Mouse (Mus musculus) liver, embryonic 15.5 days (tissue): ENCODE results near the gene Dnajb12. TPM values are rescaled to one million over a fixed set of nuclear protein-coding genes. Genes with fewer than 3 reads are reported as not detected.
"Not testable (repeated sequence)": the region's sequence is repeated elsewhere in the genome, so short reads cannot be mapped to it uniquely, and the experiment has no call there.

Experiments
- ATAC-seq: fragments of 200-750 bp; cut with Nextera tagmentation; 2 replicates; pipeline ENCODE4 v1.8.0; 2017; ENCODE audit warnings: moderate number of reproducible peaks, mild to moderate bottlenecking, moderate library complexity; ENCODE audit not compliant: insufficient read depth
- H3K27ac ChIP-seq: fragments of 300-500 bp; sonication (generic); replicated peaks from 2 replicates; pipeline ENCODE4 v1.5.1; 2015; ENCODE audit warnings: mild to moderate bottlenecking, inconsistent platforms
- H3K27me3 ChIP-seq: fragments of 300-500 bp; sonication (generic); 2 replicates; pipeline ENCODE4 v1.6.1; 2015; ENCODE audit warnings: mild to moderate bottlenecking, inconsistent platforms
- H3K36me3 ChIP-seq: fragments of 300-500 bp; sonication (generic); replicated peaks from 2 replicates; pipeline ENCODE4 v1.6.1; 2015; ENCODE audit warnings: moderate library complexity, mild to moderate bottlenecking, inconsistent platforms
- H3K4me1 ChIP-seq: fragments of 300-500 bp; sonication (generic); replicated peaks from 2 replicates; pipeline ENCODE4 v1.6.1; 2015; ENCODE audit warnings: inconsistent platforms
- H3K4me2 ChIP-seq: fragments of 300-500 bp; sonication (generic); 2 replicates; pipeline ENCODE4 v1.6.1; 2015; ENCODE audit warnings: moderate library complexity, mild to moderate bottlenecking, inconsistent platforms
- H3K4me3 ChIP-seq: fragments of 300-500 bp; sonication (generic); replicated peaks from 2 replicates; pipeline ENCODE4 v1.5.1; 2015; ENCODE audit warnings: mild to moderate bottlenecking, inconsistent platforms
- H3K9ac ChIP-seq: fragments of 300-500 bp; sonication (generic); 2 replicates; pipeline ENCODE4 v1.6.1; 2015; ENCODE audit warnings: moderate library complexity, mild to moderate bottlenecking, inconsistent platforms
- H3K9me3 ChIP-seq: fragments of 300-500 bp; sonication (generic); replicated peaks from 2 replicates; pipeline ENCODE4 v1.6.1; 2016; ENCODE audit warnings: inconsistent platforms
- WGBS: fragments of 180-500 bp; shearing (Covaris S2); methylation state at CpG from one replicate; pipeline ENCODE4 v1.1.7; 2015; ENCODE audit warnings: mixed read lengths; ENCODE audit not compliant: insufficient replicate concordance; 5-methylcytosine and 5-hydroxymethylcytosine counted together
- polyA plus RNA-seq: library from polyadenylated mRNA; unstranded; fragments of >200 nt; fragmentation: Nextera tagmentation; extraction: Ambion mirVana; gene quantifications from 2 replicates; pipeline ENCODE4 v1.2.1, GENCODE M21; 2015

Dnajb12 gene
- polyA plus RNA-seq, 1 experiment from 2014 or later: 14.3 TPM

- no peak overlapping the region for H3K9ac ChIP-seq
- no peak for ATAC-seq
- no peaks in the 10 kb centered on the region for H3K27me3 ChIP-seq
- no peak overlapping the region for H3K4me2 ChIP-seq
- WGBS: 80% methylated on average over 7 of the region's 7 CpGs
- H3K27ac ChIP-seq: no peak overlapping the region
- no peaks in the 10 kb centered on the region for H3K36me3 ChIP-seq
- no peaks in the 10 kb centered on the region for H3K4me1 ChIP-seq
- H3K9me3 ChIP-seq: no peaks in the 10 kb centered on the region
- no peak overlapping the region for H3K4me3 ChIP-seq
Measured at GRCm38 (mm10) chr10:59849371-59849770, 30.0 kb upstream of the Dnajb12 start.

- 68% methylated on average over 5 of the region's 5 CpGs for WGBS
- no peaks in the 10 kb centered on the region for H3K9me3 ChIP-seq
- H3K4me3 ChIP-seq: no peak overlapping the region
- 0 out of 2 replicates have a peak, but pooled peaks cover 2% of the 10 kb centered on the region for H3K36me3 ChIP-seq
- H3K9ac ChIP-seq: no peak overlapping the region
- H3K27me3 ChIP-seq: no peaks in the 10 kb centered on the region
- no peak overlapping the region for H3K4me2 ChIP-seq
- H3K27ac ChIP-seq: no peak overlapping the region
- no peak for ATAC-seq
- H3K4me1 ChIP-seq: peaks cover 4% of the 10 kb centered on the region
Measured at GRCm38 (mm10) chr10:59857157-59857556, 22.2 kb upstream of the Dnajb12 start.

- no peaks in the 10 kb centered on the region for H3K27me3 ChIP-seq
- peaks cover 12% of the 10 kb centered on the region for H3K4me1 ChIP-seq
- no peak for ATAC-seq
- H3K4me3 ChIP-seq: no peak overlapping the region
- H3K4me2 ChIP-seq: no peak overlapping the region
- H3K27ac ChIP-seq: no peak overlapping the region
- H3K9me3 ChIP-seq: no peaks in the 10 kb centered on the region
- H3K36me3 ChIP-seq: peaks cover 14% of the 10 kb centered on the region; the same call in 1 of the 2 replicates
- H3K9ac ChIP-seq: no peak overlapping the region
- 52% methylated on average over 9 of the region's 9 CpGs for WGBS
Measured at GRCm38 (mm10) chr10:59860684-59861083, 18.7 kb upstream of the Dnajb12 start.

GRCm38 (mm10) chr10:59861201-59861600 is 18.2 kb upstream of the Dnajb12 start:
- H3K36me3 ChIP-seq: peaks cover 14% of the 10 kb centered on the region; the same call in 1 of the 2 replicates
- no peak overlapping the region for H3K9ac ChIP-seq
- peaks cover 14% of the 10 kb centered on the region for H3K4me1 ChIP-seq
- H3K9me3 ChIP-seq: no peaks in the 10 kb centered on the region
- no peak overlapping the region for H3K27ac ChIP-seq
- 79% methylated on average over 10 of the region's 10 CpGs for WGBS
- no peak overlapping the region for H3K4me3 ChIP-seq
- ATAC-seq: no peak
- no peaks in the 10 kb centered on the region for H3K27me3 ChIP-seq
- H3K4me2 ChIP-seq: no peak overlapping the region

GRCm38 (mm10) chr10:59862816-59863440 is 16.4 kb upstream of the Dnajb12 start:
- no peak for ATAC-seq

GRCm38 (mm10) chr10:59863620-59864019 is 15.7 kb upstream of the Dnajb12 start:
- no peaks in the 10 kb centered on the region for H3K27me3 ChIP-seq
- WGBS: 64% methylated on average over 4 of the region's 4 CpGs
- ATAC-seq: no peak
- no peak overlapping the region for H3K4me3 ChIP-seq
- no peaks in the 10 kb centered on the region for H3K9me3 ChIP-seq
- peaks cover 14% of the 10 kb centered on the region; the same call in 1 of the 2 replicates for H3K36me3 ChIP-seq
- H3K27ac ChIP-seq: no peak overlapping the region
- H3K9ac ChIP-seq: no peak overlapping the region
- H3K4me2 ChIP-seq: no peak overlapping the region
- H3K4me1 ChIP-seq: peaks cover 11% of the 10 kb centered on the region

More at GRCm38 (mm10) chr10:59862816-59863440, 16.4 kb upstream of the Dnajb12 start:
- no peaks in the 10 kb centered on the region for H3K9me3 ChIP-seq
- no peak overlapping the region for H3K4me3 ChIP-seq
- no peak overlapping the region for H3K27ac ChIP-seq
- H3K27me3 ChIP-seq: no peaks in the 10 kb centered on the region
- H3K4me1 ChIP-seq: peaks cover 11% of the 10 kb centered on the region
- WGBS: 80% methylated on average over 6 of the region's 6 CpGs
- H3K9ac ChIP-seq: no peak overlapping the region
- H3K36me3 ChIP-seq: peaks cover 14% of the 10 kb centered on the region; the same call in 1 of the 2 replicates
- no peak overlapping the region for H3K4me2 ChIP-seq

- no peak overlapping the region for H3K27ac ChIP-seq
- WGBS: 80% methylated on average over 19 of the region's 19 CpGs
- no peaks in the 10 kb centered on the region for H3K27me3 ChIP-seq
- H3K36me3 ChIP-seq: peaks cover 14% of the 10 kb centered on the region; the same call in 1 of the 2 replicates
- no peak for ATAC-seq
- H3K4me2 ChIP-seq: no peak overlapping the region
- H3K4me3 ChIP-seq: no peak overlapping the region
- peaks cover 11% of the 10 kb centered on the region for H3K4me1 ChIP-seq
- H3K9ac ChIP-seq: no peak overlapping the region
- H3K9me3 ChIP-seq: no peaks in the 10 kb centered on the region
Measured at GRCm38 (mm10) chr10:59864232-59864875, 15.0 kb upstream of the Dnajb12 start.

GRCm38 (mm10) chr10:59864884-59865726 is 14.3 kb upstream of the Dnajb12 start:
- Histone ChIP-seq H3K4me3 (no peak overlapping the region), H3K4me1 (peaks cover 11% of the 10 kb centered on the region), H3K27ac (peak overlapping the region; percentile 29; the same call in 1 of the 2 replicates), H3K36me3 (peaks cover 14% of the 10 kb centered on the region; the same call in 1 of the 2 replicates), H3K4me2 (no peak overlapping the region), H3K27me3 (no peaks in the 10 kb centered on the region), H3K9me3 (no peaks in the 10 kb centered on the region), H3K9ac (no peak overlapping the region)
- peak; percentile 74 for ATAC-seq
- WGBS: 26% methylated on average over 13 of the region's 13 CpGs

GRCm38 (mm10) chr10:59868266-59868665 is 11.1 kb upstream of the Dnajb12 start:
- Histone ChIP-seq H3K27me3 (no peaks in the 10 kb centered on the region), H3K4me3 (no peak overlapping the region), H3K9me3 (no peaks in the 10 kb centered on the region), H3K9ac (no peak overlapping the region), H3K4me2 (no peak overlapping the region), H3K27ac (no peak overlapping the region), H3K36me3 (peaks cover 12% of the 10 kb centered on the region; the same call in 1 of the 2 replicates), H3K4me1 (peaks cover 20% of the 10 kb centered on the region)
- 58% methylated on average over 11 of the region's 11 CpGs for WGBS
- no peak for ATAC-seq

GRCm38 (mm10) chr10:59870038-59870437 is 9.3 kb upstream of the Dnajb12 start:
- Histone ChIP-seq H3K9me3 (no peaks in the 10 kb centered on the region), H3K4me2 (no peak overlapping the region), H3K4me1 (peaks cover 34% of the 10 kb centered on the region), H3K9ac (no peak overlapping the region), H3K27me3 (no peaks in the 10 kb centered on the region), H3K36me3 (no peaks in the 10 kb centered on the region), H3K4me3 (no peak overlapping the region), H3K27ac (no peak overlapping the region)
- whole genome bisulfite sequencing: 82% methylated on average over 6 of the region's 6 CpGs
- no peak for ATAC-seq

- H3K9ac ChIP-seq: peak overlapping the region; percentile 65; the same call in 1 of the 2 replicates
- H3K4me2 ChIP-seq: peak overlapping the region; percentile 82
- H3K27ac ChIP-seq: peak overlapping the region; percentile 100
Measured at GRCm38 (mm10) chr10:59872651-59873050, 6.7 kb upstream of the Dnajb12 start.

More at GRCm38 (mm10) chr10:59872651-59873050, 6.7 kb upstream of the Dnajb12 start:
- H3K27me3 ChIP-seq, ATAC-seq, H3K9me3 ChIP-seq, H3K36me3 ChIP-seq: not testable (repeated sequence)
- H3K4me3 ChIP-seq: peak overlapping the region; percentile 59; the same call in 1 of the 2 replicates
- WGBS: 92% methylated on average over 4 of the region's 4 CpGs
- peaks cover 51% of the 10 kb centered on the region for H3K4me1 ChIP-seq
